Mouse (Mus musculus) kidney, adult 2 months (tissue): Measurements from ENCODE around the gene Gsto2.

Experiments
- CTCF ChIP-seq: fragments of 200-500 bp; conservative IDR thresholded peaks from 2 replicates; pipeline ENCODE4 v1.5.1; 2011; ENCODE audit warnings: low read depth, mild to moderate bottlenecking, control low read depth, low read length, moderate library complexity, mixed read lengths; ENCODE audit not compliant: insufficient read depth, insufficient read length
- POLR2A ChIP-seq: fragments of 200-500 bp; IDR thresholded peaks from one replicate; pipeline ENCODE4 v1.6.1; 2011; ENCODE audit warnings: low read depth, low read length, control low read depth

GRCm38 (mm10) chr19:47903679-47904078 is 38.3 kb downstream of the Gsto2 start:
- TF ChIP-seq POLR2A, result no peak
- TF ChIP-seq CTCF, result no peak
